In genomic region chr11:113737553-113737854, GRCm38 (mm10) we compare ENCODE assay signal across 24 mouse cellular contexts. TPM values are rescaled to one million over a fixed set of nuclear protein-coding genes. Genes with fewer than 3 reads are reported as not detected.
DNase-seq lines count a peak whose midpoint lies in the region; TF ChIP-seq lines count a peak whose summit lies in the region.
"Had no signal": no experiment of that assay in that cellular context is flagged by ENCODE, and none has a peak within 500 bp of the region (broad histone marks: within the 10 kb centered on the region; RNA-seq: fewer than 3 reads in every experiment).

No protein-coding gene starts in this region.

- DNase-seq in layer of hippocampus, adult 2 months (ENCODE audit: low spot score in 2 of 2): no peak
- no peak for DNase-seq in layer of hippocampus, adult 8-10 months (ENCODE audit: low spot score in 2 of 2)
- peak; percentile 67 for DNase-seq in lung, postnatal 36 days
- DNase-seq in lung, postnatal 14 days: no peak
- DNase-seq in urinary bladder, adult 18-20 months (ENCODE audit: low spot score in 2 of 2): no peak
- DNase-seq: adrenal gland, adult 8-10 months; cerebellum, adult 11-12 months; cerebellum, adult 9-11 months; gastrocnemius, postnatal 14 days; heart, postnatal 4 days; kidney, adult 9 months; kidney, postnatal 36 days; layer of hippocampus, postnatal 36 days; left cerebral cortex, postnatal 4 days; midbrain, embryonic 14.5 days; thymus, postnatal 4 days had no signal

- TF ChIP-seq CTCF in layer of hippocampus, adult 2 months (conservative IDR thresholded peaks at IDR 0.05): no peak

- H3K27ac ChIP-seq in layer of hippocampus, adult 2 months: peak overlapping the region; percentile 28; the same call in 1 of the 2 replicates
- H3K27ac ChIP-seq in brown adipose tissue, adult 24 weeks (replicated peaks; ENCODE audit: low read depth, low read length): 0 out of 2 replicates have a peak overlapping the region, but pooled peaks have one; percentile 12
- H3K27ac ChIP-seq: embryonic facial prominence, embryonic 13.5 days; heart, embryonic 10.5 days; hindbrain, embryonic 13.5 days; liver, embryonic 14.5 days had no signal

- H3K4me3 ChIP-seq in layer of hippocampus, adult 2 months: no peak overlapping the region
- H3K4me3 ChIP-seq in brown adipose tissue, adult 24 weeks (ENCODE audit: insufficient read depth, low read depth, low read length): no peak overlapping the region
- H3K4me3 ChIP-seq: embryonic facial prominence, embryonic 13.5 days; forebrain, embryonic 10.5 days; heart, embryonic 10.5 days; hindbrain, embryonic 13.5 days had no signal

- H3K4me1 ChIP-seq in brown adipose tissue, adult 24 weeks (ENCODE audit: control insufficient read depth, insufficient read depth, insufficient read length, low read length): peaks cover 55% of the 10 kb centered on the region

RNA-seq across cellular contexts. Expression of gene Cdc42ep4, which starts 14.2 kb away (rescaled TPM):
- total RNA-seq in layer of hippocampus, adult 2 months (2021): 10 to 100 TPM; 30.5 to 35.2 TPM
- 10 to 100 TPM; 32.4 to 41.1 (median 37.3) TPM for total RNA-seq in layer of hippocampus, adult 8-10 months (2022)
- polyA plus RNA-seq in brown adipose tissue, adult 24 weeks (2012; ENCODE audit: insufficient read depth, insufficient read length, missing spikeins): 8.7 and 16.3 TPM in 2 replicates

RNA-seq across cellular contexts. Expression of gene Cpsf4l, which starts 27.7 kb away (rescaled TPM):
- not detected for total RNA-seq in layer of hippocampus, adult 2 months (2021)
- total RNA-seq in layer of hippocampus, adult 8-10 months (2022): under 1 TPM in 1 of 4 experiments, not detected in 3; 0.68 TPM
- not detected in 2 replicates for polyA plus RNA-seq in brown adipose tissue, adult 24 weeks (2012; ENCODE audit: insufficient read depth, insufficient read length, missing spikeins)
- total RNA-seq: gastrocnemius, postnatal 14 days; granulocyte monocyte progenitor cell, adult 5-6 weeks; heart, postnatal 4 days; layer of hippocampus, postnatal 36 days; left cerebral cortex, postnatal 4 days; monocyte, adult 5-6 weeks had no signal

RNA-seq across cellular contexts. Expression of gene D11Wsu47e, which starts 53.3 kb away (rescaled TPM):
- 10 to 100 TPM; 13.2 to 16.2 TPM for total RNA-seq in layer of hippocampus, adult 2 months (2021)
- 10 to 100 TPM; 14.1 to 17.1 (median 15.7) TPM for total RNA-seq in layer of hippocampus, adult 8-10 months (2022)
- 3.6 and 4.2 TPM in 2 replicates for polyA plus RNA-seq in brown adipose tissue, adult 24 weeks (2012; ENCODE audit: insufficient read depth, insufficient read length, missing spikeins)

RNA-seq across cellular contexts. Expression of gene Fam104a, which starts 53.5 kb away (rescaled TPM):
- total RNA-seq in layer of hippocampus, adult 2 months (2021): 10 to 100 TPM; 26.4 to 29.1 TPM
- total RNA-seq in layer of hippocampus, adult 8-10 months (2022): 10 to 100 TPM; 26.8 to 28.6 (median 27.6) TPM
- polyA plus RNA-seq in brown adipose tissue, adult 24 weeks (2012; ENCODE audit: insufficient read depth, insufficient read length, missing spikeins): 17.2 and 20.3 TPM in 2 replicates
